Mouse (Mus musculus) neural tube, embryonic 14.5 days (tissue): ENCODE results near the gene Slc8a1. TPM values are rescaled to one million over a fixed set of nuclear protein-coding genes. Genes with fewer than 3 reads are reported as not detected.
A peak's percentile ranks its signal among the peaks of the same experiment; 100 is the strongest.

Experiments
- ATAC-seq: fragments of 200-750 bp; cut with Nextera tagmentation; 2 replicates; pipeline ENCODE4 v1.8.0; 2017; ENCODE audit warnings: low read depth, mild to moderate bottlenecking, moderate TSS enrichment, moderate library complexity
- H3K27ac ChIP-seq: fragments of 300-500 bp; sonication (generic); 2 replicates; pipeline ENCODE4 v1.5.1; 2014; ENCODE audit warnings: low read depth, mild to moderate bottlenecking, control low read depth, low read length, moderate library complexity, mixed read lengths
- H3K27me3 ChIP-seq: fragments of 300-500 bp; sonication (generic); 2 replicates; pipeline ENCODE4 v1.6.1; 2014; ENCODE audit warnings: low read length; ENCODE audit not compliant: control insufficient read depth, insufficient read depth
- H3K36me3 ChIP-seq: fragments of 300-500 bp; sonication (generic); 2 replicates; pipeline ENCODE4 v1.6.1; 2014; ENCODE audit warnings: low read length, mixed read lengths; ENCODE audit not compliant: control insufficient read depth, insufficient read depth
- H3K4me1 ChIP-seq: fragments of 300-500 bp; sonication (generic); 2 replicates; pipeline ENCODE4 v1.6.1; 2014; ENCODE audit warnings: low read length; ENCODE audit not compliant: control insufficient read depth, insufficient read depth
- H3K4me2 ChIP-seq: fragments of 300-500 bp; sonication (generic); 2 replicates; pipeline ENCODE4 v1.6.1; 2014; ENCODE audit warnings: mild to moderate bottlenecking, low read depth, low read length, control low read depth
- H3K4me3 ChIP-seq: fragments of 300-500 bp; sonication (generic); 2 replicates; pipeline ENCODE4 v1.5.1; 2014; ENCODE audit warnings: low read depth, low read length, control low read depth, mixed read lengths
- H3K9ac ChIP-seq: fragments of 300-500 bp; sonication (generic); replicated peaks from 2 replicates; pipeline ENCODE4 v1.6.1; 2014; ENCODE audit warnings: low read depth, mild to moderate bottlenecking, control low read depth, low read length, mixed read lengths
- H3K9me3 ChIP-seq: fragments of 300-500 bp; sonication (generic); 2 replicates; pipeline ENCODE4 v1.6.1; 2016; ENCODE audit warnings: low read length; ENCODE audit not compliant: control insufficient read depth
- WGBS: fragments of 180-500 bp; shearing (Covaris S2); extraction: QIAGEN DNeasy Blood & Tissue Kit; methylation state at CpG from one replicate; pipeline ENCODE4 v1.1.7; 2014; 5-methylcytosine and 5-hydroxymethylcytosine counted together
- polyA plus RNA-seq: library from polyadenylated mRNA; unstranded; fragments of >200 nt; fragmentation: Nextera tagmentation; extraction: Ambion mirVana; gene quantifications from 2 replicates; pipeline ENCODE4 v1.2.1, GENCODE M21; 2014

Slc8a1 gene
- polyA plus RNA-seq, 1 experiment from 2014 or later, result 62.6 TPM

- no peak for ATAC-seq
- 77% methylated on average over 9 of the region's 9 CpGs for WGBS
- H3K9me3 ChIP-seq, result no peaks in the 10 kb centered on the region
- H3K27me3 ChIP-seq, result no peaks in the 10 kb centered on the region
- H3K4me2 ChIP-seq, result no peak overlapping the region
- H3K36me3 ChIP-seq, result no peaks in the 10 kb centered on the region
- no peak overlapping the region for H3K27ac ChIP-seq
- H3K4me1 ChIP-seq, result no peaks in the 10 kb centered on the region
- no peak overlapping the region for H3K4me3 ChIP-seq
- H3K9ac ChIP-seq, result no peak overlapping the region
Observed at GRCm38 (mm10) chr17:81565634-81566372, 172.4 kb downstream of the Slc8a1 start.

GRCm38 (mm10) chr17:81554052-81554734, 184.0 kb downstream of the Slc8a1 start:
- Histone ChIP-seq H3K36me3 (no peaks in the 10 kb centered on the region), H3K4me3 (no peak overlapping the region), H3K27ac (no peak overlapping the region), H3K9me3 (no peaks in the 10 kb centered on the region), H3K4me1 (no peaks in the 10 kb centered on the region), H3K4me2 (no peak overlapping the region), H3K27me3 (no peaks in the 10 kb centered on the region), H3K9ac (no peak overlapping the region)
- peak; percentile 51 for ATAC-seq
- 50% methylated on average over 6 of the region's 6 CpGs for WGBS

GRCm38 (mm10) chr17:81551856-81552635, 186.1 kb downstream of the Slc8a1 start:
- H3K4me2 ChIP-seq, result no peak overlapping the region
- H3K9me3 ChIP-seq, result no peaks in the 10 kb centered on the region
- H3K27ac ChIP-seq, result no peak overlapping the region
- no peaks in the 10 kb centered on the region for H3K36me3 ChIP-seq
- WGBS, result 68% methylated on average over 6 of the region's 6 CpGs
- no peak overlapping the region for H3K4me3 ChIP-seq
- no peak for ATAC-seq
- no peak overlapping the region for H3K9ac ChIP-seq
- no peaks in the 10 kb centered on the region for H3K4me1 ChIP-seq
- no peaks in the 10 kb centered on the region for H3K27me3 ChIP-seq

GRCm38 (mm10) chr17:81550864-81551263, 187.3 kb downstream of the Slc8a1 start:
- H3K9ac ChIP-seq, result no peak overlapping the region
- no peak for ATAC-seq
- H3K27ac ChIP-seq, result no peak overlapping the region
- H3K4me3 ChIP-seq, result no peak overlapping the region
- H3K9me3 ChIP-seq, result no peaks in the 10 kb centered on the region
- H3K36me3 ChIP-seq, result no peaks in the 10 kb centered on the region
- H3K4me1 ChIP-seq, result no peaks in the 10 kb centered on the region
- no peak overlapping the region for H3K4me2 ChIP-seq
- H3K27me3 ChIP-seq, result no peaks in the 10 kb centered on the region
- WGBS, result 89% methylated on average over 3 of the region's 3 CpGs

- Histone ChIP-seq H3K27ac (no peak overlapping the region), H3K4me1 (no peaks in the 10 kb centered on the region), H3K27me3 (no peaks in the 10 kb centered on the region), H3K9ac (no peak overlapping the region), H3K4me2 (no peak overlapping the region), H3K4me3 (no peak overlapping the region), H3K36me3 (no peaks in the 10 kb centered on the region), H3K9me3 (no peaks in the 10 kb centered on the region)
- WGBS, result 54% methylated on average over 4 of the region's 4 CpGs
- no peak for ATAC-seq
Observed at GRCm38 (mm10) chr17:81548016-81548415, 190.2 kb downstream of the Slc8a1 start.

GRCm38 (mm10) chr17:81546525-81546924, 191.7 kb downstream of the Slc8a1 start:
- Histone ChIP-seq H3K4me1 (no peaks in the 10 kb centered on the region), H3K9me3 (no peaks in the 10 kb centered on the region), H3K4me2 (no peak overlapping the region), H3K27ac (no peak overlapping the region), H3K27me3 (no peaks in the 10 kb centered on the region), H3K9ac (no peak overlapping the region), H3K36me3 (no peaks in the 10 kb centered on the region), H3K4me3 (no peak overlapping the region)
- no peak for ATAC-seq
- 71% methylated on average over 6 of the region's 6 CpGs for WGBS

GRCm38 (mm10) chr17:81546012-81546411, 192.2 kb downstream of the Slc8a1 start:
- Histone ChIP-seq H3K4me3 (no peak overlapping the region), H3K27me3 (no peaks in the 10 kb centered on the region), H3K27ac (no peak overlapping the region), H3K9ac (no peak overlapping the region), H3K4me2 (no peak overlapping the region), H3K9me3 (no peaks in the 10 kb centered on the region), H3K36me3 (no peaks in the 10 kb centered on the region), H3K4me1 (no peaks in the 10 kb centered on the region)
- no peak for ATAC-seq
- WGBS, result 89% methylated on average over 5 of the region's 5 CpGs

GRCm38 (mm10) chr17:81544926-81545325, 193.3 kb downstream of the Slc8a1 start:
- Histone ChIP-seq H3K9ac (no peak overlapping the region), H3K4me3 (no peak overlapping the region), H3K27me3 (no peaks in the 10 kb centered on the region), H3K27ac (no peak overlapping the region), H3K4me2 (no peak overlapping the region), H3K36me3 (no peaks in the 10 kb centered on the region), H3K9me3 (no peaks in the 10 kb centered on the region), H3K4me1 (no peaks in the 10 kb centered on the region)
- WGBS, result 80% methylated on average over 3 of the region's 3 CpGs
- ATAC-seq, result no peak
